Mouse (Mus musculus) CD4-positive naive resting alpha-beta T cell, adult 57 days (primary cell): Measurements from ENCODE around the gene Cdc34b. TPM values are rescaled to one million over a fixed set of nuclear protein-coding genes. Genes with fewer than 3 reads are reported as not detected.

Experiments used
- total RNA-seq: library from RNA; stranded (reverse); gene quantifications from one replicate; pipeline ENCODE4 v1.2.4, GENCODE M21; 2023

Gene Cdc34b
- not detected for total RNA-seq

DNA sequence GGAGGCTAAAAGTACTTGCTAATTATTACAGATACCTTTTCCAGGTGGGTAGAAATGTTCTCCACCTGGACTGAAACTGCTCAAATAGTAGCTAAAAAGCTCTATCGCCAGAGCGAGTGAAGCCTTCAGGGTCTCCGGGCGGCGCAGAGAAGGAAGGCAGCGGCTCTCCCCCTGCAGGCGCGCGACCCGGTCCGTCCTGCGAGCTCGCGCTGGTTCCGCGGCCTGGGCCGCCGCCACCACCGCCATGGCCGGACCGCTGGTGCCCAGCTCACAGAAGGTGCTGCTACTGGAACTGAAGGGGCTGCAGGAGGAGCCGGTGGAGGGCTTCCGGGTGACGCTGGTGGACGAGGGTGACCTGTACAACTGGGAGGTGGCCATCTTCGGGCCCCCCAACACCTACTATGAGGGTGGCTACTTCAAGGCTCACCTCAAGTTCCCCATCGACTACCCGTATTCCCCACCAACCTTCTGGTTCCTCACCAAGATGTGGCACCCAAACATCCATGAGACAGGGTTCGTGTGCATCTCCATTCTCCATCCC is at the start of gene Cdc34b:
TSS of gene Cdc34b (plus strand) at position 51 of the 541 bp plus-strand sequence.

DNA sequence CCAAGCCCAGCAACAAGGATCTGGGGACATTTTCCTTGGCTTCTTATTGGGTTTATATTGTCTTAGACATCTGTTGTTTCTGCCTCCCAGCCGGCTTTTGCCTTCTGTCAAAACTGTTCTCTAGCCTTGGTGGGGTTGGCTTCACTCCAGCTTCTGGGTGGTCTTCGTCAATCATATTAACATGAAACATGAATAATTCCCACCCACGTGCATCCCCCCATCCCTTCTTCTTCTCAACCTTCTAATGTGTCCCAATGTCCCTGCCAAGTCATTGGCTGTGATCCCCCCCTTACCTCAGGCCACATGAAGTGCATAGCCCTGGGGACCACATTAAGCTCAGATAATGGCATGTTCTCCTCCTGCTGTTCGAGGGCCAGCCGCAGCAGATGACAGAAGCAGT is 37.1 kb upstream of the Cdc34b start, which contains the start of gene Gm11541:
TSS of gene Gm11541 (minus strand) at position 28 of the 400 bp plus-strand sequence.

DNA sequence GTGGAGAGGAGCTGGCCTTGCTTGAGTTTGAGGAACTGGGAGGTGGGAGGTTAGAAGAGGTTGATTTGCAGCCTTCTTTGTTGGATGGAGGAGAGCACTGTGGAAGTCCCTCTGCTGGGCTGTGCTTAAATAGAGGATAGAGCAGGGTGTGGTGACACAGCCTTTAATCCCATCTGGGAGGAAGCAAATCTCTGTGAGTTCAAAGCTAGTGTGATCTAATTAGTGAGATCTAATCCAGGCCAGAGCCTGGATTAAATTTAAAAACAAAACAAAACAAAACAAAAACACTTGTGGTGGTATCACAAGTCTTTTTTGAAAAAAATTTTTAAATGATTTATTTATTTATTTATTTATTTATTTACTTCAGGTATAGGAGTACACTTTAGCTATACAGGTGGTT is 41.0 kb downstream of the Cdc34b start, which contains the start of gene Tmem92:
TSS of gene Tmem92 (minus strand) at position 101 of the 400 bp plus-strand sequence.

Other genes starting within 250 kb of the Cdc34b start
- gene Epn3, start 241.8 kb upstream of the Cdc34b start, total RNA-seq: not detected
- gene Mycbpap, start 220.0 kb upstream of the Cdc34b start, total RNA-seq: 2.6 TPM
- 4.6 TPM for gene Rsad1, start 192.5 kb upstream of the Cdc34b start, total RNA-seq
- not detected for gene Chad, start 176.7 kb upstream of the Cdc34b start, total RNA-seq
- gene Acsf2, start 139.9 kb upstream of the Cdc34b start, total RNA-seq: 16.1 TPM
- gene Lrrc59, start 112.0 kb upstream of the Cdc34b start, total RNA-seq: 47.9 TPM
- gene Mrpl27, start 88.0 kb upstream of the Cdc34b start, total RNA-seq: 17.8 TPM
- gene Eme1, start 87.8 kb upstream of the Cdc34b start, total RNA-seq: 0.68 TPM
- gene Xylt2, start 64.3 kb upstream of the Cdc34b start, total RNA-seq: 59.2 TPM
- gene Gm11541, start 37.3 kb upstream of the Cdc34b start, total RNA-seq: not detected
- gene Tmem92, start 40.9 kb downstream of the Cdc34b start, total RNA-seq: not detected
- gene Col1a1, start 194.4 kb downstream of the Cdc34b start, total RNA-seq: 3.5 TPM
- gene Hils1, start 225.8 kb downstream of the Cdc34b start, total RNA-seq: not detected
- gene Sgca, start 234.5 kb downstream of the Cdc34b start, total RNA-seq: not detected
- gene Ppp1r9b, start 249.3 kb downstream of the Cdc34b start, total RNA-seq: 141 TPM